Mouse (Mus musculus): Measurements from ENCODE around the gene 6330409D20Rik.

6330409D20Rik gene

DNA sequence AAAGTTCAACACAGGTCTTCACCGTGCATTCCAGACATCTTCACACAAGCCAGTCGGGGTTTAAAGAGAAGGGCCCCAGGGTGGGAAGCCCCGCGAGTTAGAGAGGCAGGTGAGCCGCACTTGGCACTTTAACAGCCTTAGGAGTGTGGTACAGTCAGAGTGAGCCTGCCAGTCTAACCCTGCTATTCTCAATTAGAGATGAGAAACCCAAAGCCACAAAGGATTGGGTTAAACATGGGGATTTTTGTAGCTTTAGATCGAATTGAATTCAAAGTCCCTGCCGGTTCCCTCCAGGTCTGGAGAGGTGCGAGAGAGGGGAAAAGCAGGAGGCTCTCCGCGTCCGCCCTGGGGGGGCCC is at the start of gene 6330409D20Rik:
Gene 6330409D20Rik (minus strand): TSS at position 101 of the 357 bp plus-strand sequence.
- no peak for DNase-seq (ENCODE audit: low read depth, low spot score)

DNA sequence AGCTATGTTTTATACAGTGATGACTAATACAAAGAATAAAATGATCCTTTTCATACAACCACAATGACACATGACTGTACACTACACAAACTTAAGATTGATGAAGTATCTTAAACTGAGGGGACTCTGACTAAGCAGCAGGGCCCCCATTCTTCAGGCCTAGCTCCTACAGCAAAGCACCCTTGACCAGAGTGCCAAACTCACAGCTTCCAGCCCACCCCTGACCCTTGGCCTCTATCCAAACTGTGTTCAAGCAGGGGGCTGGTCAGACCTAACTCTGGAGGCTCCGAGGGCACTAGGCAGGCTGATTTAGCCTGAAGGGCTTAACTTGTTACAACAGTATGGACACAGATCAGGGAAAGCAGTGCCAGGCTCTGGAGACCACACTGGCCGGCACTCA is 47.8 kb upstream of the 6330409D20Rik start:
- no peak for DNase-seq (ENCODE audit: low read depth, low spot score)

DNA sequence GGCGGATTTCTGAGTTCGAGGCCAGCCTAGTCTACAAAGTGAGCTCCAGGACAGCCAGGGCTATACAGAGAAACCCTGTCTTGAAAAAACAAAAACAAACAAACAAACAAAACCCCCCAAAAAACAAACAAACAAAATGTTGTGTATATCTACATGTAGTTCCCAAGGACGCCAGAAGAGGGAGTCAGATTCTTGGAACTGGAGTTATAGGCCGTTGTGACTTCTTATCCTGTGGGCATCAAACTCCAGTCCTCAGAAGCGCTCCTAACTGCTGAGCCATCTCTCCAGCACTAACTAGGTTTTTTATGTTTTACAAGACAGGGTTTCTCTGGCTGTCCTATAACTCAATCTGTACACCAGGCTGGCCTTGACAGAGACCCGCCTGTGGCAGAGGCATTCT is 46.4 kb upstream of the 6330409D20Rik start:
- DNase-seq (ENCODE audit: low read depth, low spot score): peak; percentile 45

GRCm38 (mm10) chr2:32784048-32784681 is 43.3 kb upstream of the 6330409D20Rik start, which contains the start of gene Cfap157:
TSS of gene Cfap157 (minus strand) at chr2:32784428.
- no peak for DNase-seq (ENCODE audit: low read depth, low spot score)

DNA sequence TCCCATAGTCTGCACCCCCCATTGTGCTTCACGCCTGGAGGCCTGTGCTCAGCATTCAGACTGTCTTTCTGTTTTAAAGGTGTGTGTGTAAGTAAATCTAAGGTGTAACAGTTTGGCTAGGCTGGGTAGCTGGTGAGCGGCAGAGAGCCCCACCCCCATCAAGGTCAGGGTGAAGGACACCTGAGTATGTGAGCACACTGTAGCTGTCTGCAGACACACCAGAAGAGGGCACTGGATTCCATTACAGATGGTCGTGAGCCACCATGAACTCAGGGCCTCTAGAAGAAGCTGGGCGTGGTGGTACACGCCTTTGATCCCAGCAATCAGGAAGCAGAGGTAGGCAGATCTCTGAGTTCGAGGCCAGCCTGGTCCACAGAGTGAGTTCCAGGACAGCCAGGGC is 40.9 kb upstream of the 6330409D20Rik start:
- peak; percentile 80 for DNase-seq (ENCODE audit: low read depth, low spot score)

- no peak for DNase-seq (ENCODE audit: low read depth, low spot score)
These were observed 38.9 kb upstream of the 6330409D20Rik start for GRCm38 (mm10) chr2:32779714-32780113.

GRCm38 (mm10) chr2:32779131-32779530 is 38.3 kb upstream of the 6330409D20Rik start:
- DNase-seq (ENCODE audit: low read depth, low spot score): peak; percentile 77

GRCm38 (mm10) chr2:32778081-32778480 is 37.3 kb upstream of the 6330409D20Rik start:
- DNase-seq (ENCODE audit: low read depth, low spot score): no peak

- no peak for DNase-seq (ENCODE audit: low read depth, low spot score)
These were observed 35.4 kb upstream of the 6330409D20Rik start for GRCm38 (mm10) chr2:32776192-32776591.

- DNase-seq (ENCODE audit: low read depth, low spot score): peak; percentile 96
These were observed 34.7 kb upstream of the 6330409D20Rik start, which contains the start of the genes Ttc16 and Ptrh1 for GRCm38 (mm10) chr2:32775359-32776074. TSS of gene Ttc16 (minus strand) at chr2:32775633. TSS of gene Ptrh1 (plus strand) at chr2:32775786.

DNA sequence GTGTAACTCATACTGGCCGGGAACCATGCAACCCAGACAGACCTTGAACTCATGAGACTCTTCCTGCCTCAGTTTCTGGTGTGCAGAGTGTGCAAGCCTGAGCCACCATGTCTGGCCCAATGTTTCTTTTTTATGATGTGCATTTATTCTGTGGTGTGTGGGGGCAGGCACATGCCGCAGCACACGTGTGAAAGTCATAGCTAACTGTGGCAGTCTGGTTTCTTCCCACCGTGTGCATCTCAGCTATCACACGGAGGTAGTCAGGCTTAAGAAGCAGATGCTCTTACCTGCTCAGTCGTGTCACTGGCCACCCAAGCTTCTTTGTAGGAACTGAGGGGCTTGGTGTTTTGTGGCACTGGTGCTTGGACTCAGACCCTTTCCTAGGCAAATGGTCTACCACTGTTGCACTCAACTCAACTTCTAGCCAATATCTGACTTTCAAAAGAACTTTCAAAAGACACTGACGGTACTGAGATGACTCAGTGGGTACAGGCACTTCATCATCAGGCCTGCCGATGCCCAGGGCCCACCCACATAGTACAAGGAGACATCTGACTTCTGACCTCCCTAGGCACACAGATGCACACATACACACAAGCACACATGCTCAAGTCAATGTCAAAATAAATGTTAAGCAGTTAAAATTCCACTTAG is 31.9 kb upstream of the 6330409D20Rik start:
- DNase-seq (ENCODE audit: low read depth, low spot score): no peak

- DNase-seq (ENCODE audit: low read depth, low spot score): peak; percentile 52
These were observed 31.1 kb upstream of the 6330409D20Rik start for GRCm38 (mm10) chr2:32771886-32772285.

GRCm38 (mm10) chr2:32769327-32770085 is 28.7 kb upstream of the 6330409D20Rik start:
- DNase-seq (ENCODE audit: low read depth, low spot score): no peak

DNA sequence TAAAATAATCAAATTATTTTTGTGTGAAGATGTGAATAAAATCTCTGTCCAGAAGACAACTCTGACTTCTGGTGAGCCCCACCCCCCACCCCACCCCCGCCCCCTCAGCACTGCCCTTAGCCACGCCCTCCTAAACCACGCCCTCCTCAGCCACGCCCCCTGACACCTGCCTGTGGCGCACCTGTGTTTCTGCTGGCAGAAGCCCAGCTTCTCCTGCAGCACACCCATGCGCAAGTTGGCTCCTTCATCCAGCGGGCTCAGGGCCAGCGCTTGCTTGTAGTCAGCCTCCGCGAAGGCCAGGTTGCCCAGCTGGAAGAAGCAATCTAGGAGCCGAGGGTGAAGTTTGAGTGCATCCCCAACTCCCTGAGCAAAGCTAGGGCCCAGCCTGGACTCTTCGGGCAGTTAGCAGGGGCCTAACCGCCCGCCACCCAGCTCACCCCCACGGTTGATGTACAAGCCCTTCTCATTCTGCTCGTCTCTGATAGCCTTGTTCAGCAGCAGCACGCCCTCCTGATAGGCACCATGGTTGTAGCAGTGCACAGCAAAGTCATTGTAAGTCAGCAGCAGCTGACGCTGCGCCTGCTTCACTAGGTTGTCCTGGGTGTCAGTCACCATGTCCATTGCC is 28.0 kb upstream of the 6330409D20Rik start:
- DNase-seq (ENCODE audit: low read depth, low spot score): peak; percentile 46

DNA sequence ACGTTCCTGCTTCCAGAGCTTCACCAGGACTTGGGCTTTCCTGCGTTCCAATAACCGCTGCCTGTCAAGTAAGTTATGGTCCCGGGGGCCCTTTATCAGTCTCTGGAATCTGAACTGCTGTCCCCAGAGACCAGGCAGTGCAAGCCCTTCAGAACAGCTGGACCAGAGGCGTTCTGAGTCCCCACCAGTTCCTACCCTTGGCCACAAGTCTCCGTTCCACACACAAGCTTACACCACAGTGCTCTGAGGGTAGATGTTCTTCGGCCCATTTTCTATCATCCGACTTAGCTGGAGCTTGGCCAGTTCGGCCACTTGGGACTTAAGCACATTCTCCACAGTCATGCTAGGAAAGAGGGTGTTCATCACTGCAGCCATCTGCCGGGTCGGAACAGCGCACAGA is 26.4 kb upstream of the 6330409D20Rik start:
- no peak for DNase-seq (ENCODE audit: low read depth, low spot score)

DNA sequence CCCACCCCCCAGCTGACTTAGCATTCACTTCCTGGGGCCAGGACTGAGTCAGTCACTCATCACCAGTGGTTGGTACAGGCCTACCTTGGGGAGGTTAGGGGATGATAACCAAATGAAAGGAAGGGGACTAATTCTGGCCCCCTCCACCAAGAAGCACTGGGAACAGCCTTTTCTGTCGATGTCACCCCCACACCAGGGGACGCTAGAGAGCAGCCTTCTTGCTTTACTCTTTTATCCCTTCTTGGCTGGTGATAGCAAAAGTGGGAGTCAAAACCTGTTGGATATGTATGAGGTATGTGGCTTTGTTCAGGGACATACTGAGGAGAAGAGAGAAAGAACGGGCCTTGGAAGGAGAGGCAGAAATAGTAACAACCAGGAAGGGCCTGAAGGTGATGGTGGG is 22.5 kb upstream of the 6330409D20Rik start:
- no peak for DNase-seq (ENCODE audit: low read depth, low spot score)

DNA sequence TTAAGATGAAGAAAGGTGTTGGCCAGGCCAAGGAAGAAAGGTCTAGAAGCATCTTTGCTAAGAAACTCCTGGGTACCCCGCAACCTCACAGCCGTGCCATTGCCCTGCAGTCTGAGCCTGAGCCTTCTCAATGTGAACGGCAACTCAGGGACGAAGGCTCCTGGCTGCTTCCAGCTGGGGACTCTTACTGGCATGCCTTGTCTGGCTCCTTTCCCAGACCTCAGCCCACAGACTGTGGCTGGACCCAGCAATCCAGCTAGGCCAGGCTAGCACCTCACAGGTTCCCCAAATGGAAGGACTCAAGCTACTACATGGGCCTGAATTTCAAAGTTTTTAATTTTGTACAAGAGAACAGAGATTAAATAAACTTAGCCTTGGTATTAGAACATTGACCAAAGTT is 21.0 kb upstream of the 6330409D20Rik start:
- DNase-seq (ENCODE audit: low read depth, low spot score): no peak

DNA sequence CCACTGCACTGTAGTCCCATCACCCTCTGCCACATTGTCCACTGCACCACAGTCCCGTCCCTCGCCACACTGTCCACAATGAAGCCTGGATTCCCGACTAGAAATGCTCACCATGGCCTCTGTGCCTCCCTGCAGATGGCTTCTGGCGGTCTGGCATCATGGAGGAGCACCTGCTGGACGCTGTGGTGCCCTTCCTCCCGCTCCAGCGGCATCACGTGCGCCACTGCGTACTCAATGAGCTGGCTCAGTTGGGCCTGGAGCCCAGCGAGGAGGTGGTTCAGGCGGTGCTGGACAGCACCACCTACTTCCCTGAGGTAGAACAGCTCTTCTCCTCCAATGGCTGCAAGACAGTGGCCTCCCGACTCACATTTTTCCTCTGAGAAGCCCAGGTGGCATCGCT is 20.5 kb upstream of the 6330409D20Rik start:
- no peak for DNase-seq (ENCODE audit: low read depth, low spot score)

- DNase-seq (ENCODE audit: low read depth, low spot score): no peak
These were observed 18.2 kb upstream of the 6330409D20Rik start for GRCm38 (mm10) chr2:32759001-32759400.

GRCm38 (mm10) chr2:32758503-32758902 is 17.7 kb upstream of the 6330409D20Rik start:
- no peak for DNase-seq (ENCODE audit: low read depth, low spot score)
